Mouse (Mus musculus) lung, postnatal 10 days (tissue): ENCODE measurements around the gene Clk2.
A peak's percentile ranks its signal among the peaks of the same experiment; 100 is the strongest.
"Not testable (repeated sequence)": the region's sequence is repeated elsewhere in the genome, so short reads cannot be mapped to it uniquely, and the experiment has no call there.

ENCODE experiments used
- DNase-seq: peaks from one replicate; pipeline ENCODE4 v3.0.0; 2021

Gene Clk2

DNA sequence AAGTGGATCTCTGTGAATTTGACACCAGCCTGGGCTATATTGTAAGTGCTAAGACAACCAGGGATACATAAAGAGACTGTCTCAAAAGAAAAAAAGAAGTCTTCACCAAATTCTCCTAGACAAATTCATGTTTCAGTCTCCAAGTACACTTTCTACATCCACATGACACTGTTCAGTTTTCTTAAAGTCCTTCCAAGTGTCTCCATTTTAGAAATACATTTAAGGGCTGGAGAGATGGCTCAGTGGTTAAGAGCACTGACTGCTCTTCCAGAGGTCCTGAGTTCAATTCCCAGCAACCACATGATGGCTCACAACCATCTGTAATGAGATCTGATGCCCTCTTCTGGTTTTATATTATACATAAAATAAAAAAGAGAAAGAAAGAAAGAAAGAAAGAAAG, 3.4 kb upstream of the Clk2 start:
- not testable (repeated sequence) for DNase-seq

DNA sequence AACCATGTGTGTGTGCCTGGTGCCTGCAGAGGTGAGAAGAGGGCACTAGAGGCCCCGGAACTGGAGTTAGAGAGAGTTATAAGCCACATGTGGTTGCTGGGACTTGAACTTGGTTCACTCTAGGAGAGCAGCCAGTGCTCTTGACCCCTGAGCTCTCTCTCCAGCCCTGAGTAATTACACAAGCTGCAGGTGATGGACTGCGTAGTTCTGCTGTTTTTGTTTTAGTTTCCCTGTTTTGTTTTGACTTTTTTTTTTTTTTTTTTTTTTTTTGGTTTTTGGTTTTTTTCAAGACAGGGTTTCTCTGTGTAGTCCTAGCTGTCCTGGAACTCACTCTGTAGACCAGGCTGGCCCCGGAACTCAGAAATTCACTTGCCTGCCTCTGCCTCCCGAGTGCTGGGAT, 2.8 kb upstream of the Clk2 start:
- DNase-seq: no peak

DNA sequence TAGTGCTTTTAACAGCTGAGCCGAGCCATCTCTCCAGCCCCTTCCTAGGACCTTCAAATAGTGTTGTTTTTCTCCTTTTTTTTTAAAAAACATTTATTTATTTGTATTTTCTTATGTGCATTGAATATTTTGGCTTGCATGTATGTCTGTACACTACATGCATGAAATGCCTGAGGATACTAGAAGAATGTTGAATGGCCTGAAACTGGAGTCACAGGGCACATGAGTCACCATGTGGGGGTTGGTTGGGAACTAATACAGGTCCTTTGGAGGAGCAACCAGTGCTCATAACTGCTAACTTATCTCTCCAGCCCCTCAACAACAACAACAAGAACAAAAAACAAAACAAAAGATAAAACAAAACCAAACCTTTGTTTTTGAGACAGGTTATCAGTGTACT, 1.5 kb upstream of the Clk2 start:
- no peak for DNase-seq

DNA sequence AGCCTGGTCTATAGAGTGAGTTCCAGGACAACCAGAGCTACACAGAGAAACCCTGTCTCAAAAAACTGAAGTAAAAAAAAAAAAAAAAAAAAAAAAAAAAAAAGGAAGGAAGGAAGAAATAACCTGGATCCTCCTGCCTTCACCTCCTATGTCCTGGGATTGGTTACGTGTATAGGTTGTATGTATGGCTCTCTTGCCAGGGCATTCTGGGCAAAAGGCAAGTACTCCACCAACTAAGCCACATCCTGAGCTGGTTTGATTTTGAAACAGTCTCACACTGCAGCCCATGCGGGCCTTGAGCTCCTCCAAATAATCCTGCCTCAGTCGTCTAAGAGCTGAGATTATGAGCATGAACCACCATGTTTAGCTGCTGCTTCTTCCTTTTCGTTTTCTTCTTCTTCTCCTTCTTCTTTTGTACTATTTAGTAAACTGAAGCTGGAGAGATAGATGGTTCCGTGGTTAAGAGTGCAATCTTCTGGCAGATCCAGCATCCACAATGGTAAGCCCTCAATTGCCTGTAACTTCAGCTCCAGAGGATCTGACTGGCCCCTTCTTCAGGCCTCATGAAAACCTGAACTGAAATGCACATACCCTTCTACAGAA, 851 bp upstream of the Clk2 start:
- no peak for DNase-seq

DNA sequence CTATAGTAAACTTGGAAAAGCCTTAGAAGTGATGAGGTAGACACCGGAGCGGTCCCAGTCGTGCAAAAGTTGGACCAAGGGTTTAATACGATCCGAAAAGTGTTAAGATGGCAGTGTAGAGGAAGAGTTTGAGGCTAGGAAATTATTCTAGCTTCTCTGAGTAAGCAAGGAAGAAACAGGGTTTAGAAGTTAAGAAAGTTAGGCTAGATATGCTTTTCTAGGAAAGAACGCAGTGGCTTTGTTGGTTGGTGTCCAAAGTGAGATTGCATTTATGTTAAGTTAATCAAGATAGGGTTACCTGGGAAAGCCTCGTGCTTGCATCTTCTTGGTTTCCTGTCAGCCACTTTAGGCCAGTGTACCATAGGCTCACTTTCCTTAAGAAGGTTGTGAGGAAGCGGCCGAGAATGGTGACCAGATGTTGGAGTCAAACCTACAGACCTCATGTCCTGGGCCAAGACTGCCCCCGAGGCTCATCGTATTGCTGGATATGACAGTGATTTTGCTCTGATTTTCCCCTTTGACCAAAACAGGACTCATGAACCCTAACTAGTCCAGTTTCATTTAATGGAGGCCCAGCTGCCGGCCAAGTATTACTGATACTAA, 774 bp downstream of the Clk2 start:
- DNase-seq: no peak

DNA sequence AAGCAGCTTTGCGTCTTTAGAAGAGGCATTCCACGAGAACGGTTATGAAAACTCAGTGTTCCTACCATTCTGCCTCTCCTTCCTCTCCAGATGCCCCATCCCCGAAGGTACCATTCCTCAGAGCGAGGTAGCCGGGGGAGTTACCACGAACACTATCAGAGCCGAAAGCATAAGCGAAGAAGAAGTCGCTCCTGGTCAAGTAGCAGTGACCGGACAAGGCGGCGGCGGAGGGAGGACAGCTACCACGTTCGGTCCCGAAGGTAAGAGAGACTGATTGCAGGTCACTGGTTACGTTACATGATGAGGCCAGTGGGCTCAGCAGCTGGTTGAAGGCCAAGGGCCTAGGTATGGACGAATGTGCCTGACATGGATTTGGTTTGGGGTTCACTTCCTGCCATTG, 2.4 kb downstream of the Clk2 start:
- no peak for DNase-seq

DNA sequence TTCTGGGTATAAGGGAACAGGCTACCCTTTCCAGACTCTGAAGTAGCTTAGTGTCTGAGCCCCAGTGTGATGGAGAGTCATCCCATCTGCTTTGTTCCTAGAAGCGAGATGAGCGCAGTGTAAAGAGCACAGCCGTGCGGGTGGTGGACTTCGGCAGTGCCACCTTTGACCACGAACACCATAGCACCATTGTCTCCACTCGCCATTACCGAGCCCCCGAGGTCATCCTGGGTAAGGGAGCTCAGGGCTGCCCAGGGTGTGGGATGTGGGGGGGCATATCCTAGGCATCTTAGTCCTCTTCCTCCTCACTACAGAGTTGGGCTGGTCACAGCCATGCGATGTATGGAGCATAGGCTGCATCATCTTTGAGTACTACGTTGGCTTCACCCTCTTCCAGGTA, 10.2 kb downstream of the Clk2 start:
- no peak for DNase-seq

DNA sequence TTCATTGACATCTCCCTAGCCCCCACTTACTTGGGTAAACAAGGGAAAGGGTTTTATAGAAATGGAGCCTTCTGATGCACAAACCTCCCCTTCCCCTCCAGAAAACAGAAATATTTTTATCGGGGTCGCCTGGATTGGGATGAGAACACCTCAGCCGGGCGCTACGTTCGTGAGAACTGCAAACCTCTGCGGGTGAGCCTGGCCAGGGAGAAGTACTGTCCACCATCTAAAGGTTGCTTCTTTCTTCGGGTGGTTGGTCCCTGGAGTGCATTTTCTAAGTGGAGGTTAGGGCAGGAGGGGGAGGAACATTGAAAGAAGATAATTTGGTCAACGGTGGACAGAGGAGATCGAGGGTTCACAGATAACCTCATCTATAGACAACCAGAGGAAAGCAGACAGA, 10.9 kb downstream of the Clk2 start:
- no peak for DNase-seq

DNA sequence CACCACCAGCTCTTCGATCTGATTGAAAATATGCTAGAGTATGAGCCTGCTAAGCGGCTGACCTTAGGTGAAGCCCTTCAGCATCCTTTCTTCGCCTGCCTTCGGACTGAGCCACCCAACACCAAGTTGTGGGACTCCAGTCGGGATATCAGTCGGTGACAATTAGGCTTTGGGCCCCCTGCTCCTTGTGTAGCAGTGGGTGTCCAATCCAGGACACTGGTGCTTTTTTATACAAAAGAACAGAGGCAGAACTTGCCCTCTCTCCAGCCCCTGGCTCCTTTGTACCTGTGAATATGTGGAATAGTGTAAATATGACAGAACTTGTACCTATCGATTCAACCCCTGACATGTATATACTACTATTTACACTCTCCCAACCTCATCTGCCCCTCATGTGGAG, 11.8 kb downstream of the Clk2 start:
- DNase-seq: no peak

DNA sequence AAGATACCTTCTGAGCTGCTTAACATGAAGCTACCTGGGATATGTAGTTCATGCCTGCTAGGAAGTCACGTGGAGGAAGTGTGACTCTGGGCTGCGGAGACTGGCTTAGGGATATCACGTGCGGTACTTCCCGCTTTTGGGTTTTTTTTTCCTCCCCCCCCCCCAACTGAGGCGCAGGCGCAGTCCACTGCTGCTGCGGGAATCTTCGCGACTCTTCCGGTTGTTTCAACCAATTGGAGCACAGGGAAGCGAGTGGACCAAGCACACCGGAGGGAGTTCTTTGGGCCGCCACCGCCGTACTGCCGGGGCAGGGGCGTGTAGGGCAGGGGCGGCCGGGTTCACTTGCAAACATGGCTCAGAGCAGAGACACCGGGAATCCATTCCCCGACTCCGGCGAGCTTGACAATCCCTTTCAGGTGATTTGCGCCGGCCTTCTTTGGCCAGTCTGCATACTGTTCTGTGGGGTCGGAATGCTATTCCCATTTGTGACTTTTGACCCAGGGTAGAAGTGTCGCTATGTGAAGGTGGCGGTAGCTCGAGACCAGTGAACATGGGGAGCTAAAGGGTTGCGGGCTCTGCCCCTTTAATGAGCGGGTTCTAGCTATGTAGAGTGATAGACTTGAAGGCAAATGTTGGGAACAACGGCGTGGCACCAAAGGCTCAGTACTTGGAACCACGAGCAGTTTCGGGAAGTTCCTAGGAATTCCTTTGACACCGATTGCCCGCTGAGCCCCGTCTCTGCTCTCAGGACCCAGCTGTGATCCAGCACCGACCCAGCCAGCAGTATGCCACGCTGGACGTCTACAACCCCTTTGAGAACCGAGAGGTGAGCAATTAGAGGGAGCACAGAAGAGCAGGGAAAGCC, 12.9 kb downstream of the Clk2 start, which contains the start of gene Scamp3:
Gene Scamp3, plus strand, starts transcription at position 232 of the 865 bp plus-strand sequence.
- DNase-seq: peak; percentile 89

DNA sequence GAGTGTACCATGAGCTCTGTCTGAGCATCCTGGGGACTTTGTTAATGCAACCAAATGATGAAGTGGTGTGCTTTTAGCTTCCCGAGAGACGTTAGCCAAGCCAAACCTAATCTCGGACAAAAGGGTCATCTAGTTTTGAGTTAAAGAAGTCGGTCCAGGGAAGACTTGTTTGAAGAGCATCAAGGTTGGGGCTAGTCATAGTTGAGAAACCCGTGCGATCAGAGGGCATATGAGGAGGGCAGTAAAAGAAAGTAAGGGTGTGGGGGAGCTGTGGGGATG, 13.5 kb downstream of the Clk2 start:
- DNase-seq: no peak

DNA sequence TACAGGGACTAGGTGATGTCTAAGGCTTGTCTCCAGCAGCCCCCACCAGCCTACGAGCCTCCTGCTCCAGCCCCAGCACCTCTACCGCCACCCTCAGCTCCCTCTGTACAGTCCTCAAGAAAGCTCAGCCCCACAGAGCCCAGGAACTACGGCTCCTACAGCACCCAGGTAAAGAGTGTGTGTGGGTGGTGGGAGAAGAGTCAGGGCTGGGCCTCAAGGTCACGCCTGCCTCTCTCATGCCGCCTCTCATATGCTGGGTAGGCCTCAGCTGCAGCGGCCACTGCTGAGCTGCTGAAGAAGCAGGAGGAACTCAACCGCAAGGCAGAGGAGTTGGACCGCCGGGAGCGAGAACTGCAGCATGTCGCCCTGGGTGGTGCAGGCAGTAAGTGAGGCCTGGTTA, 14.5 kb downstream of the Clk2 start:
- no peak for DNase-seq

DNA sequence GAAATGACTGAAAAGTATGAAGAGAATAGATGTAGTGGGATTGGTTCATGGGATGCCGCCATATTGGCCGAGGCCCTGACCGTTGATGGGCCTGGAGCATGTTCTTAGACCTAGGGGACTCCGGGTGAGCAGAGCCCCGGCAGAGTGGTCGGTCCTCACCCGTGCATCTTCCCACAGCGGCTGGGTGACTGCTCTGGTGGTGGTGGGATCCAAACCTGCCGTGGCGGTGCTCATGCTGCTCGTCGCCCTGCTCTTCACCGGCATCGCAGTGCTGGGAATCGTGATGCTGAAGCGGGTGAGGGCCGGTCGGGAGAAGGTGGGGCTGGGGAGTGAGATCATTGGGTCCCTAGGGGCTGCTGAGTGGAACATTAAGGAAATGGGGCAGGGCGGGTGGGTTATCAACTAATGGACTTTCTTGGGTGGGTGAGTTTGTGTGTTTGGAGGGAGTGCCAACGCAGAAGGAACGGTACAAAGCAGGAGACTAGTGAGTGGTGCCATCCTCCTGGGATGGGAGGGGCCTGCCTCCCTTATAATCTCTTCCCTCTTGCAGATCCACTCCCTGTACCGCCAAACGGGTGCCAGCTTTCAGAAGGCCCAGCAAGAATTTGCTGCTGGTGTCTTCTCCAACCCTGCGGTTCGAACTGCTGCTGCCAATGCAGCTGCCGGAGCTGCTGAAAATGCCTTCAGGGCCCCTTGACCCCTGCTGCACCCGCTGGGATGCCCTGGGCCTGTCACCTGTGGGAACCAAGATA, 17.3 kb downstream of the Clk2 start:
- DNase-seq: no peak

DNA sequence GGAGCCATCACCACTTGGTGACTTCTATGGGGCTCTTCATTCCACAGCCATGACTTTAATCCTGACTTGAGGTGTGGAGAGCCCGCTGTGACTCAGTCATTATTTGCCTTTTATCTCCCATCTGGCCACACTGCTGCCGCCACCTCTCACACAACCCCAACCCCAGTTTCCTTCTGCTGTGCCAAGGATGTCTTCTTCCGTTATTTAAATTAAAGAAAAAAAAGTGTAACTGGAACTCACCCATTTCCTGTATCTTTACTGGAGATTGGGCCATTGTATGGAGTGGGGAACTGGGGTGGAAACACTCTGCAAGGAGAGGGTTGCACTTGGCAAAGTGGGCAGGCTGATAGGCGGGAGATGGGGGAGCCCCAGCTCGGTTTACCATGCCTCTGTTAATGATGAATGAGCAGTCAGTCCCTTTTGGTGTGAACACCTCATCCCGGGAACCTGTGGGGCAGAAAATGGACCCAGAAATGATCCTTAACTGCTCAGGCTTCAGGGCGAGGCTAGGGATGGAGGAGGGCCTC, 18.0 kb downstream of the Clk2 start:
- DNase-seq: no peak

DNA sequence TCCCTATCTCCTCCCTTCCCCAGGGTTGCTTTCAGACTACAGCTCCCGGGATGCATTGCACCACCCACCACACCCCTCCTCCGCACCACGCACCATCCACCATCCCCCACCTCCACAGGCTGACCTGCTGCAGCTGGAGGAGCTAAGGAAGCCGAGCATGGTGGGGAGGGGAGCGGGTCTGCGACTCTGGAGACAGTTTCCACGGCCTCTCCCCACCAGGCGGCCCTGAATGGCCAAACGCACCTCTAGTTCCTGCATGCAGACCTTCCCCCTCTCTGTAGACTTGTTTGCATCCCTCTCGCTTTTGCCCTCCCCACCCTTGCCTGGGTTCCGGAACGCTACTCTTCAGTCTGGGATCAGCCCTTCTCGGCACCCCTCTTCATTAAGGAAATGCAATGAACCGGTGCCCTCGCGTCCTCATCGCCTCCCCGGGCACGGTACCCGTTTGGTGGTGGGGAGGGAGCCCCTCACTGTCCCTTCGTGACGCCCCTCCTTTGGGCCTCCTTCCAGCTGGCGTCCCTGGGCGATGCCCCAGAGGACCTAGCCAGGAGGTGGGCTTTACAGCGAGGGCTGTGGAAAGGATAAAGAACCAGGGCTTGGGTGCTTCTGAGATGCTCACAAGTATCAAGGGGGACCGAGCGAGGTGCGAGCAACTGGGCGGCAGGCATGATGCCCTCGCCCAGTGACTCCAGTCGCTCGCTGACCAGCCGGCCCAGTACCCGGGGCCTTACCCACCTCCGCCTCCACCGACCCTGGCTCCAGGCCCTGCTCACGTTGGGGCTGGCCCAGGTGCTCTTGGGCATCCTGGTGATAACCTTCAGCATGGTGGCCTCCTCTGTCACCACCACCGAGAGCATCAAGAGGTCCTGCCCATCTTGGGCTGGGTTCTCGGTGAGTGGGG, 18.7 kb downstream of the Clk2 start, which contains the start of gene Fam189b:
Gene Fam189b, plus strand, starts transcription at position 86 of the 901 bp plus-strand sequence.
- DNase-seq: peak; percentile 94

DNA sequence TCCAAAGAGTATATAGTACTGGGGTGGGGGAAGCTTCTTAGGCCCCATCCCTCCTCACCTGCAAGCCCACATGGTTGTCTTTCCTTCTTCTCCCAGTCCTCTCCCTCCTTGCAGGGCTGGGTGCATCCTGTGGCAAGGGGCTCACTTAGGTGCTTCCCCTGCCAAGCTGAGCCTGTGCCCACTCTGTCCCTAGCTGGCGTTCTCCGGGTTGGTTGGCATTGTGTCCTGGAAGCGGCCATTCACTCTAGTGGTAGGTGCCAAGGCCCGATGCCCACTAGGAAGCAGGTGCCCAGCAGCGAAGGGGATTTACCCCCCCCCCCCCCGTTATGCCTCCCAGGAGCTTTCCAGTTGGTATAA, 19.3 kb downstream of the Clk2 start:
- DNase-seq: no peak

DNA sequence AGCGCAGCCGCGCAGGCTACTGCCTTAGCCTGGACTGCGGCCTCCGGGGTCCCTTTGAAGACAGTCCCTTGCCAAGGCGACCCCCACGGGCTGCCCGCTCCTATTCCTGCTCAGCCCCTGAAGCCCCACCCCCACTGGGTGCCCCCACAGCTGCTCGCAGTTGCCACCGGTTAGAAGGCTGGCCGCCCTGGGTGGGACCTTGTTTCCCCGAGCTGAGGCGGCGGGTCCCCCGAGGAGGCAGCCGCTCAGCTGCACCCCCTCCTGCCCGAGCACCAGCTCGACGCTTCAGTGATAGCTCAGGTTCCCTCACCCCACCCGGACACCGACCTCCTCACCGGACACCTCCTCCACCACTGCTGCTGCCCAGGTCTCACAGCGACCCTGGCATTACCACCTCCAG, 22.6 kb downstream of the Clk2 start:
- no peak for DNase-seq

DNA sequence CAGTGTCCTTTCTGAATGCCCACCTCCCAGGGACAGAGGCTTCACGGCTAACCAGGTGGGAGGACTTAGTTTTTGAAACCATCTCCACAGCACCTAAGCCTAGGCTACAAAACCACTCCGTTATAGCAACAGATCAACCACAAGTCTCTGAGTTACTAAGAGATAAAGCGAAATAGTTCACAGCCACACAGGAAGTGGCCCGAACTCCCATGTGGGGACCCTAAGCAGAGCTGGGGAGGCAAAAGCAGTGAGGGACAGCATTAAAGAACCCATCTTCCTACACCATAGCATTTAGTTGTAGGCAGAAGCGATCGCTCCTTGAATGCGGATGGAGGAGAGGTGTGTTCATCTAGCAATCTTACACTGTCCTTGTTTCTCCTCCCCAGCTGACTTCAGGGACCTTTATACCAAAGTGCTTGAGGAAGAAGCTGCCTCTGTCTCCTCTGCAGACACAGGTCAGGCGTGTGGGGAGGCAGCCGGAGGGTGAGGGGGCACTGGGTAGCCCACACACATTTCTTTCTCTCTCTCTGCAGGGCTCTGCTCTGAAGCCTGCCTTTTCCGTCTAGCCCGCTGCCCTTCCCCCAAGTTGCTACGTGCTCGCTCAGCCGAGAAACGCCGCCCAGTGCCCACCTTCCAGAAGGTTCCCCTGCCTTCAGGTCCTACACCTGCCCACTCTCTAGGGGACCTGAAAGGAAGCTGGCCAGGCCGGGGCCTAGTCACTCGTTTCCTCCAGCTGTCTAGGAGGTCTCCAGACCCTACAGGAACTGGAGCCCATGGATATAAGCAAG, 23.3 kb downstream of the Clk2 start:
- DNase-seq: no peak

DNA sequence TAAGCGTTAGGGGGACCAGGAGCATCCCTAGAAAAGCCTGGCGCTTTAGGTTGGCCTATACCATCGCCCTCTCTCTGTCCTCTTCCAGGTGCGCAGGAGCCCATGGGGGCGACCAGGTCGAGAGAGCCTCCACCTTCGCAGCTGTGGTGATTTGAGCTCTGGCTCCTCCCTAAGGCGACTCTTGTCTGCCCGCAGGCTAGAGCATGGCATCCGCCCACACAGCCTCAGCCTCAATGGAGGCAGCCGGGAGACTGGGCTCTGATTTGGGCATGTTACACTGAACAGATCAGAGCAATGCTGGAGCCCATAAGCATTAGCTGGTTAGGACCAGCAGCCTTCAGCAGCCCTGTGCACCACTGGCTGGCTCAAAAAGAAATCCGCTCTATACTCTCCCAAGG, 23.9 kb downstream of the Clk2 start:
- DNase-seq: no peak

DNA sequence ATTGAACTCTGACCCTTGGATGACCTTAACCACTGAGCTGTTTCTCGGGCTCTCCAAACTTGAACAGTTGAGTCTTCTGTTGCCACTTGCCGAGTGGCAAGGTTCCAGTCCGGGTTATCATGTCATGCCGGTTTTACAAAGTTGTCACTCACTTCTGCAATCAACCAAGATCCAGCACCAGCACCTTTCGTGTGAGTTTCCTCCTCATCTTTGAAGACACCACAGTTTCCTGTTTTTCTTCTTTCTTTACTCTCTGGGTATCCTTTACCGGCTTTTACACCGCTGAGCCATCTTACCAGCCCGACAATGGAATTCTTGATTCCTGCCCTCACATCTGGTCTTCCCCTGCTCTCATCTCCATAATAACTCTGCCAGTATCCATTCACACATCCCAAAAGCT, 25.8 kb downstream of the Clk2 start:
- no peak for DNase-seq

DNA sequence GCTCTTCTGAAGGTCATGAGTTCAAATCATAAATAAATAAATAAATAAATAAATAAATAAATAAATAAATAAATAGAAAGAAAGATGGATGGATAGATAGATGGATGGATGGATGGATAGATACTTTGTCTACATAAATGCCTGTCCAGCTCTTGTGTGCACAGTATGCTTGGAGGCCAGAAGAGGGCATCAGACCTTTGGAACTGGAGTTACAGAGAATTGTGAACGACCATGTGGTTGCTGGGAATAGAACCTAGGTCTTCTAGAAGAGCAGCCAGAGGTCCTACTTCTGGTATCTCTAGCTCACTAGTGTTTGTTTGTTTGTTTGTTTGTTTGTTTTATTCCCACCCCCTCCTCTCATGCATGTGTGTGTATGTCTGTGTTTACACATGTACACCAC, 28.8 kb downstream of the Clk2 start:
- no peak for DNase-seq

DNA sequence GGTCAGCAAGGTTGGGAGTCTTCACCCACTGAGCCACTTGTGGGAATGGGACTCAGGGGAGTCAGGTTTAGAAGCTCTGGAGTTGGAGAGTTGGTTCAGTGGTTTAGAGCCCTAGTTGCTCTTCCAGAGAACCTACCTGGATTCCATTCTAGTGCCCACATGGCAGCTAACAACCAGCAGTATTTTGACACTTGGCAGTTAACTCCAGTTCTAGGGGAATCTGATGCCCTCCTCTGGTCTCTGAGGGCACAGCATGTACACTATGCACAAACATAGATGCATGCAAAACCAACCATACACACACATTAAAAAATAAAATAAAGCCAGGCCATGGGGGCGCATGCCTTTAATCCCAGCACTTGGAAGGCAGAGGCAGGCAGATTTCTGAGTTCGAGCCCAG, 29.3 kb downstream of the Clk2 start:
- DNase-seq: peak; percentile 46
